Mouse (Mus musculus): ENCODE results near the gene Adcy6. TPM values are rescaled to one million over a fixed set of nuclear protein-coding genes. Genes with fewer than 3 reads are reported as not detected.
A peak's percentile ranks its signal among the peaks of the same experiment; 100 is the strongest.

Gene Adcy6
- polyA plus RNA-seq (2014; fragmentation: Nextera tagmentation; extraction: Ambion mirVana) = 8.3 and 12.3 TPM in 2 replicates

GRCm38 (mm10) chr15:98609331-98610130 lies at the start of gene Adcy6:
Gene Adcy6, minus strand, starts transcription at chr15:98610076.
- peak; percentile 81 for DNase-seq (ENCODE audit: low spot score)
- Histone ChIP-seq H3K4me2 (peak within 1 kb of the TSS; percentile 93), H3K27me3 (replicated peaks; ENCODE audit: control insufficient read depth, insufficient read depth, low read length) (no peaks in the 10 kb centered on the region), H3K4me1 (replicated peaks; ENCODE audit: control insufficient read depth, insufficient read depth, low read length) (peaks cover 40% of the 10 kb centered on the region), H3K4me3 (ENCODE audit: low read depth, low read length) (peak within 1 kb of the TSS; percentile 84), H3K27ac (ENCODE audit: low read depth, low read length) (peak within 1 kb of the TSS; percentile 93), H3K9ac (ENCODE audit: low read depth, low read length) (peak within 1 kb of the TSS; percentile 91), H3K36me3 (ENCODE audit: control insufficient read depth, insufficient read depth, low read length) (peaks cover 2% of the 10 kb centered on the region; the same call in 1 of the 2 replicates), H3K9me3 (ENCODE audit: control insufficient read depth, low read length) (no peaks in the 10 kb centered on the region)
- peak; percentile 50 for ATAC-seq (replicated peaks; ENCODE audit: low FRiP score)
- WGBS = 1% methylated on average over 59 of the region's 75 CpGs

DNA sequence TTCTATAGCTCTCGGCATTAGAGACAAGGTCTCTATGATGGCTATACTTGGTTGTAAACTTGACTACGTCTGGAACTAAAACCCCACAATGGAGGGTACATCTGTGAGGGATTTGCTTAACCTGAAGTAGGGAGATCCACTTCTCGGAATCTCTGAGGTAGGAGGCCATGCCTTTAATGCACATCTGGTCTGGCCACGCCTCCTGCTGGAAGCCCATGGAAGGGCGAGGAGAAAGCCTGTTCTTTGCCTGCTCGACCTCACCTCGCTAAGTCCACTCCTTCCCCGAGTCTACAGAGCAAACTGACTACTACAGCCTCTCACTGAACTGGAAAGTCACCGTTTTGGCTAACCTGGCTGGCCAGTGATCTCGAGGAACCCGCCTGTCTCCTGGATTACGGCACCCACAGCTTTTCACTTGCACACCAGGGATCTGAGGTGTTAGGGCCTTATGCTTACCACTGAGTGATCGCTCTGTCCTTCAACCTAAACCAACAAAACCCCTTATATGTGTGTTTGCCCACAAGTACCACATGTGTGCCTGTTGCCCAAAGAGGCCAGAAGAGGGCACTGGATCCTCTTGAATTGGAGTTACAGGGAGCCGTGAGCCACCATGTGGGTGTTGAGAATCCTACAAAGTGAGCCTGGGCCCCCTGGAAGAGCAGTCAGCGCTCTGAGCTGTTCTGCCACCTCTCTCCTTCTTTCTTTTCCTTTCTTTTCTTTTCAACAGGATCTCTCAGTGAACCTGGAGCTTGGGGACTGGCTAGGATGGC lies 47.3 kb upstream of the Adcy6 start:
- H3K27ac ChIP-seq (ENCODE audit: low read depth, low read length) = no peak overlapping the region
- H3K4me2 ChIP-seq = no peak overlapping the region
- H3K4me3 ChIP-seq (ENCODE audit: low read depth, low read length) = no peak overlapping the region
- no peaks in the 10 kb centered on the region for H3K9me3 ChIP-seq (ENCODE audit: control insufficient read depth, low read length)
- peaks cover 66% of the 10 kb centered on the region for H3K36me3 ChIP-seq (ENCODE audit: control insufficient read depth, insufficient read depth, low read length)
- ATAC-seq (replicated peaks; ENCODE audit: low FRiP score) = no peak
- DNase-seq (ENCODE audit: low spot score) = no peak
- no peaks in the 10 kb centered on the region; the same call in 1 of the 2 replicates for H3K4me1 ChIP-seq (replicated peaks; ENCODE audit: control insufficient read depth, insufficient read depth, low read length)
- no peak overlapping the region for H3K9ac ChIP-seq (ENCODE audit: low read depth, low read length)
- H3K27me3 ChIP-seq (replicated peaks; ENCODE audit: control insufficient read depth, insufficient read depth, low read length) = no peaks in the 10 kb centered on the region
- 86% methylated on average over 15 of the region's 15 CpGs for WGBS

DNA sequence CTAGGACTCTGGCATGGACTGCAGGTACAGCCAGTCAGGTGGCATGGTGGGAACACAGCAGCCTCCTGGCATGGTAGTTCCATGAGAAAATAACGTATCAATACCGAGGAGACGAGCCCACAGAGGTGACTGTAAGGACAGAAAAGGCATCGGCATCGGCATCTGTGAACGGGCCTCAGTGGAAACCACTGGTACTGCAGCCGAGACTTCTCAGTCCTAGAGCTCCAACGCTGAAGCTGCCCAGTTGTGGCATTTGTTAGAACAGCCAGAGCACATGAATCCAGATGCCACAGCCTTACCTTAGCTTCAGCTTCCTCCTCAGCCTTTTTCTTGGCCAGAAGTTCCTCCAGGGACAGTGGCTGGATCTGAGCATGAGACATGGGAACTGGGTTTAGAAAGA lies 42.3 kb upstream of the Adcy6 start:
- WGBS = 95% methylated on average over 8 of the region's 8 CpGs
- ATAC-seq (replicated peaks; ENCODE audit: low FRiP score) (no peak), DNase-seq (ENCODE audit: low spot score) (no peak)
- Histone ChIP-seq H3K9ac (ENCODE audit: low read depth, low read length) (no peak overlapping the region), H3K27ac (ENCODE audit: low read depth, low read length) (no peak overlapping the region), H3K4me1 (replicated peaks; ENCODE audit: control insufficient read depth, insufficient read depth, low read length) (no peaks in the 10 kb centered on the region), H3K4me2 (no peak overlapping the region), H3K36me3 (ENCODE audit: control insufficient read depth, insufficient read depth, low read length) (peaks cover 91% of the 10 kb centered on the region), H3K4me3 (ENCODE audit: low read depth, low read length) (no peak overlapping the region), H3K9me3 (ENCODE audit: control insufficient read depth, low read length) (no peaks in the 10 kb centered on the region), H3K27me3 (replicated peaks; ENCODE audit: control insufficient read depth, insufficient read depth, low read length) (no peaks in the 10 kb centered on the region)

DNA sequence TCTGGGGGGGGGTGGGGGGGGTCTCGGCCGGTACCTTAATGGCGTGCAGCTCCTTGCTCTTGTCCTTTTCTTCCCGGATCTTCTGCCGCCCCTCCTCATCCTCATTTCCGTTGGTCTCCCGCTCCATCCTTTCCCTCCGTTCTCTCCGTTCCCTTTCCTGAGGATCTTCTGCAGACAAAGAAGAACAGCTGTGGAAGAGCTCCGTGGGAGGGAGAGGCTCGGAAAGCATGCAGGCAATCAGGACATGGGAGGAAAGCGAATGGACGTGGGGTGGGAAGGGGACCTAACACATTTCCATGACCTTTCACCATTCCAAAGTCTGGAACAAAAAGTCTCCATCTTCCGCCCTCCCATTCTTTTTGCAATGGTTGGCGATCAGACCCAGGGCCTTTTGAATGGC lies 41.6 kb upstream of the Adcy6 start:
- no peaks in the 10 kb centered on the region for H3K27me3 ChIP-seq (replicated peaks; ENCODE audit: control insufficient read depth, insufficient read depth, low read length)
- no peak overlapping the region for H3K27ac ChIP-seq (ENCODE audit: low read depth, low read length)
- H3K36me3 ChIP-seq (ENCODE audit: control insufficient read depth, insufficient read depth, low read length) = peaks cover 91% of the 10 kb centered on the region
- H3K4me3 ChIP-seq (ENCODE audit: low read depth, low read length) = no peak overlapping the region
- H3K9me3 ChIP-seq (ENCODE audit: control insufficient read depth, low read length) = no peaks in the 10 kb centered on the region
- no peaks in the 10 kb centered on the region for H3K4me1 ChIP-seq (replicated peaks; ENCODE audit: control insufficient read depth, insufficient read depth, low read length)
- DNase-seq (ENCODE audit: low spot score) (no peak), ATAC-seq (replicated peaks; ENCODE audit: low FRiP score) (no peak)
- WGBS = 93% methylated on average over 15 of the region's 15 CpGs
- no peak overlapping the region for H3K9ac ChIP-seq (ENCODE audit: low read depth, low read length)
- H3K4me2 ChIP-seq = no peak overlapping the region

DNA sequence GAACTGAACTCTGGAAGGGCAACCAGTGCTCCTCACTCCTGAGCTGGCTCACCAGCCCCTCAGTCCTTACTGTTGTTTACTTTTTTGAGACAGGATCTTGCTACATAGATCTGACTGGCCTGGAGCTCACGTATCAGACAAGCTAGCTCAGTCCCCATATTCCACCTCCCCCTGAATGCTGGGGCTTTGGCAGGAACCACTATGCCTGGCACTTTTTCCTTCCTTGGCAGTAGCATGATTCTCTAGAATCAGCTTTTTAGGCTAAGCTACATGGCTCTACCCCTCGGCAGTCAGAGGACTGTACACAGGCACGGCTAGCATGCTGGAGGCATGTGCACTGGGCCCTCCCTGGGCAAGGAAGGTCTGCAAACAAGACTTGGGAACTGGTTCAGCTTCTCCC lies 38.2 kb upstream of the Adcy6 start:
- ATAC-seq (replicated peaks; ENCODE audit: low FRiP score) = no peak
- 87% methylated on average over 3 of the region's 3 CpGs for WGBS

GRCm38 (mm10) chr15:98647308-98647707 lies 37.4 kb upstream of the Adcy6 start:
- Histone ChIP-seq H3K4me1 (replicated peaks; ENCODE audit: control insufficient read depth, insufficient read depth, low read length) (no peaks in the 10 kb centered on the region), H3K4me3 (ENCODE audit: low read depth, low read length) (no peak overlapping the region), H3K9ac (ENCODE audit: low read depth, low read length) (no peak overlapping the region), H3K4me2 (no peak overlapping the region), H3K36me3 (ENCODE audit: control insufficient read depth, insufficient read depth, low read length) (peaks cover 86% of the 10 kb centered on the region), H3K27me3 (replicated peaks; ENCODE audit: control insufficient read depth, insufficient read depth, low read length) (no peaks in the 10 kb centered on the region), H3K27ac (ENCODE audit: low read depth, low read length) (no peak overlapping the region), H3K9me3 (ENCODE audit: control insufficient read depth, low read length) (no peaks in the 10 kb centered on the region)
- ATAC-seq (replicated peaks; ENCODE audit: low FRiP score) (no peak), DNase-seq (ENCODE audit: low spot score) (no peak)
- WGBS = 91% methylated on average over 10 of the region's 10 CpGs

More for the DNA sequence above, 38.2 kb upstream of the Adcy6 start:
- Histone ChIP-seq H3K27ac (ENCODE audit: low read depth, low read length) (no peak overlapping the region), H3K9ac (ENCODE audit: low read depth, low read length) (no peak overlapping the region), H3K27me3 (replicated peaks; ENCODE audit: control insufficient read depth, insufficient read depth, low read length) (no peaks in the 10 kb centered on the region), H3K4me3 (ENCODE audit: low read depth, low read length) (no peak overlapping the region), H3K36me3 (ENCODE audit: control insufficient read depth, insufficient read depth, low read length) (peaks cover 88% of the 10 kb centered on the region), H3K4me2 (no peak overlapping the region), H3K9me3 (ENCODE audit: control insufficient read depth, low read length) (no peaks in the 10 kb centered on the region), H3K4me1 (replicated peaks; ENCODE audit: control insufficient read depth, insufficient read depth, low read length) (no peaks in the 10 kb centered on the region)
- no peak for DNase-seq (ENCODE audit: low spot score)

- no peak overlapping the region for H3K27ac ChIP-seq (ENCODE audit: low read depth, low read length)
- no peak for DNase-seq (ENCODE audit: low spot score)
- no peaks in the 10 kb centered on the region for H3K9me3 ChIP-seq (ENCODE audit: control insufficient read depth, low read length)
- 86% methylated on average over 8 of the region's 8 CpGs for WGBS
- no peak overlapping the region for H3K4me2 ChIP-seq
- H3K36me3 ChIP-seq (ENCODE audit: control insufficient read depth, insufficient read depth, low read length) = peaks cover 81% of the 10 kb centered on the region
- no peak overlapping the region for H3K4me3 ChIP-seq (ENCODE audit: low read depth, low read length)
- H3K27me3 ChIP-seq (replicated peaks; ENCODE audit: control insufficient read depth, insufficient read depth, low read length) = no peaks in the 10 kb centered on the region
- no peak overlapping the region for H3K9ac ChIP-seq (ENCODE audit: low read depth, low read length)
- H3K4me1 ChIP-seq (replicated peaks; ENCODE audit: control insufficient read depth, insufficient read depth, low read length) = no peaks in the 10 kb centered on the region
- ATAC-seq (replicated peaks; ENCODE audit: low FRiP score) = no peak
Measured at GRCm38 (mm10) chr15:98646737-98647136, 36.9 kb upstream of the Adcy6 start.

DNA sequence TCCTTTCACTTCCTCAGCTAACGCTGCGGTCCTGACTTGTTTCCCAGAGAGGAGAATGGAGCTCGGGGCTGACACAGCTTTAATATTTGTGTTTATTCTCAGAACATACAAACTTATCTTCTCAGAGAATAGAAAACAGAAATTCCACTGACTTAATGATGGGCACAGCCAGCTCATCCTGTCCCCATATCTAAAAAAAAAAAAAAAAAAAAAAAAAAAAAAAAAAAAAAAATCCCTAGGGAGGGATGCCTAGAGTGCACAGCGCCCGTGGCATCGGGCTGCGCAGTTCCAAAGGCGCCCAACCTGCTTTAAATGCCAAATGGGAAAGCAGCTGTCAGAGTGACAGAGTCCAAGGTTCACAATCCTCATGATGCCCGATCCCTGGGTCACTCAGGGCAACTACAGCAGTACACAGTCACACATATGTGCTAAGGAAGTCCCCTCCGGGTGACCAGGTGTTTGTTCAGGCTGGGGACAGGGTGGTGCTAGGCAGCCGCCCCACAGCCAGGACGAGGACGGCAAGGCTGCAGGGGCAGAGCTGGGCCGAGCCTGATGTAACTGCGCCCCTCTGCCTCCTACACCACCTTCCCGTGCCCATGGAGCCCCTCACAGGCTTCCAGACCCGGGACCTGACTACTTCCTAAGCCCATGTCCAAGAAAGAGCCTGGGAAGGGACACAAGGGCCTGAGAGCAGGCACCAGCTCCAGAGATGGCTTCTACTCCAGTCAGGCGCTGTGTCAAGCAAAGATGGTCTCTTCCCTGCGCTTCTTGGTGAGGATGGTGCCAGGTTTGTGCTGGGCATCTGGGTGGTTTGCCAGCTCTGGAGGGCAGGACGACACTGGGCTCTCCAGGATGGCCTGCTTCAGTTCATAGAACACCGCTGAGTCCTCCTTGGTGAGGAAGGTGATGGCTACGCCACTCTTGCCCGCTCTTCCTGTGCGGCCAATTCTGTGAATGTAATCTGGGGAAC lies 35.5 kb upstream of the Adcy6 start:
- Histone ChIP-seq H3K27me3 (replicated peaks; ENCODE audit: control insufficient read depth, insufficient read depth, low read length) (peaks cover 4% of the 10 kb centered on the region), H3K4me2 (no peak overlapping the region), H3K9me3 (ENCODE audit: control insufficient read depth, low read length) (no peaks in the 10 kb centered on the region), H3K36me3 (ENCODE audit: control insufficient read depth, insufficient read depth, low read length) (peaks cover 68% of the 10 kb centered on the region), H3K4me1 (replicated peaks; ENCODE audit: control insufficient read depth, insufficient read depth, low read length) (no peaks in the 10 kb centered on the region), H3K27ac (ENCODE audit: low read depth, low read length) (no peak overlapping the region), H3K9ac (ENCODE audit: low read depth, low read length) (no peak overlapping the region), H3K4me3 (ENCODE audit: low read depth, low read length) (no peak overlapping the region)
- WGBS = 89% methylated on average over 24 of the region's 24 CpGs
- 0 out of 2 replicates have a peak, but pooled peaks have one; percentile 22 for ATAC-seq (replicated peaks; ENCODE audit: low FRiP score)
- DNase-seq (ENCODE audit: low spot score) = no peak

Measured in liver, embryonic 11.5 days (tissue).